Mouse (Mus musculus) CH12.LX (cell line): Measurements from ENCODE around the gene Zfp950.

Experiments used
- CTCF ChIP-seq, 2 experiments: IDR thresholded peaks in 1 of 2; conservative IDR thresholded peaks in 1 of 2; 2 replicates each; pipeline ENCODE4 v1.5.1; 2011 to 2012; ENCODE audit warnings: low read depth in 2 of 2, low read length in 2 of 2, improper control_type of control experiment in 1 of 2, inconsistent platforms in 1 of 2, mild to moderate bottlenecking in 1 of 2, moderate library complexity in 1 of 2
- MAFK ChIP-seq: IDR thresholded peaks from 2 replicates; pipeline ENCODE4 v1.6.1; 2011; ENCODE audit warnings: low read length, improper control_type of control experiment; ENCODE audit not compliant: insufficient replicate concordance
- POLR2A ChIP-seq: IDR thresholded peaks from 2 replicates; pipeline ENCODE4 v1.6.1; 2011; ENCODE audit warnings: low read depth, mild to moderate bottlenecking, improper control_type of control experiment, low read length
- SMC3 ChIP-seq: IDR thresholded peaks from 2 replicates; pipeline ENCODE4 v1.6.1; 2011; ENCODE audit warnings: low read depth, low read length, improper control_type of control experiment
- ZC3H11A ChIP-seq: IDR thresholded peaks from 2 replicates; pipeline ENCODE4 v1.6.1; 2012; ENCODE audit warnings: low read depth, mild to moderate bottlenecking, inconsistent platforms, low read length, improper control_type of control experiment

- TF ChIP-seq ZC3H11A, result peak; percentile 98
- peak; percentile 95 to 98 for TF ChIP-seq CTCF (conservative IDR thresholded peaks at IDR 0.05 in 1 of 2, IDR thresholded peaks at IDR 0.05 in 1 of 2; ENCODE audit: low read depth in 2 of 2, low read length in 2 of 2)
- peak; percentile 34; the same call in 1 of the 2 replicates for TF ChIP-seq POLR2A
- TF ChIP-seq MAFK, result no peak
- peak; percentile 99 for TF ChIP-seq SMC3
These were observed 56.3 kb downstream of the Zfp950 start for GRCm38 (mm10) chr19:61084149-61084940.
